Mouse (Mus musculus) megakaryocyte, embryonic 14.5 days (primary cell): ENCODE data around the gene Il5.

Source experiments
- FLI1 ChIP-seq: IDR thresholded peaks from 2 replicates; pipeline ENCODE4 v1.6.1; 2012; ENCODE audit warnings: low read length, inconsistent platforms, mixed read lengths
- GATA1 ChIP-seq: IDR thresholded peaks from 3 replicates; pipeline ENCODE4 v1.6.1; 2012; ENCODE audit warnings: mixed read lengths, low read length, inconsistent platforms, borderline replicate concordance

DNA sequence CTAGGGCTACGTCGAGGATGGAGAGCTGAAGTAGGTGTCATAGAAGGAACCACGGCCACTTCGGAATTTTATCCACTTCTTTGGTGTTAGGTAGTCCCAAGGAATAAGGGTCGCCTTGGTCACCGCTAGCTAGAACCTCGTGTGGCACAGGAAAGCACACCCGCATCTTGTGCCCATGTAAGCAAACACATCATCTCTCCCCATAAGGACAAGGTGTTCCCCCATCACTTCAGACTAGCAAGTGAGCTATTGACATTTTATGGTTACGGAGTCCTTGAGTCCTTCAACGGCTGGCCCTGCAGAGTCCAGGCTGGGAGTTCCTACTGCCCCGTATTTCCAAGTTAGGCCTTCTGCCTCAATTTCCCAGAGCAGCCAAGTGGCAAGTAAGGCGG is 48.6 kb downstream of the Il5 start:
- no peak for TF ChIP-seq GATA1
- no peak for TF ChIP-seq FLI1
